Mouse (Mus musculus) liver, postnatal 0 days (tissue): Measurements from ENCODE around the gene Cd6. TPM values are rescaled to one million over a fixed set of nuclear protein-coding genes. Genes with fewer than 3 reads are reported as not detected.

Source experiments
- ATAC-seq: fragments of 200-750 bp; cut with Nextera tagmentation; 2 replicates; pipeline ENCODE4 v1.8.0; 2017; ENCODE audit warnings: mild to moderate bottlenecking, moderate library complexity
- DNase-seq: peaks from one replicate; pipeline ENCODE4 v3.0.0-alpha.2; 2016
- H3K27ac ChIP-seq: fragments of 300-500 bp; sonication (generic); 2 replicates; pipeline ENCODE4 v1.5.1; 2014; ENCODE audit warnings: antibody characterized with exemption, moderate library complexity, mild to moderate bottlenecking, low read depth
- H3K27me3 ChIP-seq: fragments of 300-500 bp; sonication (generic); 2 replicates; pipeline ENCODE4 v1.6.1; 2014; ENCODE audit warnings: low read length, control low read depth, mixed read lengths; ENCODE audit not compliant: insufficient read depth
- H3K36me3 ChIP-seq: fragments of 300-500 bp; sonication (generic); replicated peaks from 2 replicates; pipeline ENCODE4 v1.6.1; 2014; ENCODE audit warnings: mild to moderate bottlenecking, control low read depth, low read length, moderate library complexity, mixed read lengths; ENCODE audit not compliant: insufficient read depth
- H3K4me1 ChIP-seq: fragments of 300-500 bp; sonication (generic); 2 replicates; pipeline ENCODE4 v1.6.1; 2014; ENCODE audit warnings: antibody characterized with exemption, mild to moderate bottlenecking, control low read depth; ENCODE audit not compliant: insufficient read depth
- H3K4me2 ChIP-seq: fragments of 300-500 bp; sonication (generic); 2 replicates; pipeline ENCODE4 v1.6.1; 2014; ENCODE audit warnings: low read depth, mild to moderate bottlenecking, low read length, moderate library complexity, mixed read lengths
- H3K4me3 ChIP-seq: fragments of 300-500 bp; sonication (generic); 2 replicates; pipeline ENCODE4 v1.5.1; 2014; ENCODE audit warnings: low read depth, low read length
- H3K9ac ChIP-seq: fragments of 300-500 bp; sonication (generic); replicated peaks from 2 replicates; pipeline ENCODE4 v1.6.1; 2014; ENCODE audit warnings: mild to moderate bottlenecking, moderate library complexity
- H3K9me3 ChIP-seq: fragments of 300-500 bp; sonication (generic); 2 replicates; pipeline ENCODE4 v1.6.1; 2016; ENCODE audit warnings: mild to moderate bottlenecking, control low read depth, low read length, mixed read lengths
- CTCF ChIP-seq: sonication (generic); IDR thresholded peaks from 2 replicates; pipeline ENCODE4 v1.5.1; 2016; ENCODE audit warnings: antibody characterized with exemption, low read depth
- EP300 ChIP-seq: IDR thresholded peaks from 2 replicates; pipeline ENCODE4 v1.6.1; 2016; ENCODE audit warnings: antibody characterized with exemption, low read depth, mild to moderate bottlenecking
- WGBS: fragments of 180-500 bp; shearing (Covaris S2); extraction: QIAGEN DNeasy Blood & Tissue Kit; methylation state at CpG from one replicate; pipeline ENCODE4 v1.1.7; 2014; ENCODE audit not compliant: insufficient replicate concordance; 5-methylcytosine and 5-hydroxymethylcytosine counted together
- polyA plus RNA-seq: library from polyadenylated mRNA; unstranded; fragments of >200 nt; fragmentation: Nextera tagmentation; extraction: Ambion mirVana; gene quantifications from 2 replicates; pipeline ENCODE4 v1.2.1, GENCODE M21; 2015

Gene Cd6
- polyA plus RNA-seq, 1 experiment from 2014 or later = 0.11 TPM

- H3K9ac ChIP-seq = no peak overlapping the region
- no peak for TF ChIP-seq EP300
- no peak for TF ChIP-seq CTCF
- H3K4me1 ChIP-seq = no peaks in the 10 kb centered on the region
- no peaks in the 10 kb centered on the region for H3K36me3 ChIP-seq
- H3K9me3 ChIP-seq = no peaks in the 10 kb centered on the region
- H3K4me2 ChIP-seq = no peak overlapping the region
- no peak overlapping the region for H3K27ac ChIP-seq
- no peaks in the 10 kb centered on the region for H3K27me3 ChIP-seq
- H3K4me3 ChIP-seq = no peak overlapping the region
- DNase-seq (no peak), ATAC-seq (no peak)
- 87% methylated on average over 6 of the region's 6 CpGs for WGBS
These were observed 55.7 kb downstream of the Cd6 start for GRCm38 (mm10) chr19:10774141-10774540.

GRCm38 (mm10) chr19:10773384-10773783 is 56.5 kb downstream of the Cd6 start:
- TF ChIP-seq CTCF (no peak), EP300 (no peak)
- no peak overlapping the region for H3K27ac ChIP-seq
- DNase-seq (no peak), ATAC-seq (no peak)
- no peaks in the 10 kb centered on the region for H3K27me3 ChIP-seq
- H3K9me3 ChIP-seq = no peaks in the 10 kb centered on the region
- no peaks in the 10 kb centered on the region for H3K4me1 ChIP-seq
- no peaks in the 10 kb centered on the region for H3K36me3 ChIP-seq
- H3K4me3 ChIP-seq = no peak overlapping the region
- H3K9ac ChIP-seq = no peak overlapping the region
- WGBS = 64% methylated on average over 7 of the region's 7 CpGs
- no peak overlapping the region for H3K4me2 ChIP-seq

GRCm38 (mm10) chr19:10772866-10773265 is 57.0 kb downstream of the Cd6 start:
- H3K36me3 ChIP-seq = no peaks in the 10 kb centered on the region
- ATAC-seq (no peak), DNase-seq (no peak)
- H3K4me2 ChIP-seq = no peak overlapping the region
- H3K4me3 ChIP-seq = no peak overlapping the region
- H3K9ac ChIP-seq = no peak overlapping the region
- TF ChIP-seq EP300 = no peak
- TF ChIP-seq CTCF = no peak
- no peaks in the 10 kb centered on the region for H3K27me3 ChIP-seq
- H3K4me1 ChIP-seq = no peaks in the 10 kb centered on the region
- H3K9me3 ChIP-seq = no peaks in the 10 kb centered on the region
- no peak overlapping the region for H3K27ac ChIP-seq
- WGBS = 89% methylated on average over 10 of the region's 10 CpGs

DNA sequence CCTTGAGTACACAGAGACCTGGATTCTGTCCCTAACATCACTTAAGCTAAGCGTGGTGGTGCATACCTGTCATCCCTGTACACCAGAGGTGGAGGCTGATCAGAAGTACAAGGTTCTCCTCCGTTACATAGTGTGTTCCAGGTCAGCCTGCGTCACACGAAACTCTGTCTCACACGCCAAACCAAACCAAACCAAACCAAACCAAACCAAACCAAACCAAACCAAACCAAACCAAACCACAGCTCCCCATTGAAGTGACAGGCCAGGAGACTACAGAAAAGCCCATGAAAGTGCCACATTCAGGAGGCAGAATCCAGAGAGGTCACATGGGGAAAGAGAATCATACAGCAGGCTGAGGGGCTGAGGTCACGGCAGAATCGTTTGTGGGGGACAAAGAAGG is 57.9 kb downstream of the Cd6 start:
- DNase-seq (no peak), ATAC-seq (no peak)
- H3K27me3 ChIP-seq = no peaks in the 10 kb centered on the region
- no peak overlapping the region for H3K27ac ChIP-seq
- no peaks in the 10 kb centered on the region for H3K4me1 ChIP-seq
- WGBS = 67% methylated on average over 7 of the region's 7 CpGs
- H3K4me3 ChIP-seq = no peak overlapping the region
- H3K9me3 ChIP-seq = no peaks in the 10 kb centered on the region
- H3K36me3 ChIP-seq = no peaks in the 10 kb centered on the region
- no peak overlapping the region for H3K9ac ChIP-seq
- TF ChIP-seq CTCF = no peak
- no peak for TF ChIP-seq EP300
- no peak overlapping the region for H3K4me2 ChIP-seq

- H3K9ac ChIP-seq = no peak overlapping the region
- no peak overlapping the region for H3K4me2 ChIP-seq
- H3K27ac ChIP-seq = no peak overlapping the region
- H3K27me3 ChIP-seq = no peaks in the 10 kb centered on the region
- no peak overlapping the region for H3K4me3 ChIP-seq
- H3K9me3 ChIP-seq = no peaks in the 10 kb centered on the region
- no peak for DNase-seq
- H3K4me1 ChIP-seq = no peaks in the 10 kb centered on the region
- TF ChIP-seq CTCF (no peak), EP300 (no peak)
- 66% methylated on average over 12 of the region's 12 CpGs for WGBS
- ATAC-seq = no peak
- no peaks in the 10 kb centered on the region for H3K36me3 ChIP-seq
These were observed 60.2 kb downstream of the Cd6 start for GRCm38 (mm10) chr19:10769429-10770195.

DNA sequence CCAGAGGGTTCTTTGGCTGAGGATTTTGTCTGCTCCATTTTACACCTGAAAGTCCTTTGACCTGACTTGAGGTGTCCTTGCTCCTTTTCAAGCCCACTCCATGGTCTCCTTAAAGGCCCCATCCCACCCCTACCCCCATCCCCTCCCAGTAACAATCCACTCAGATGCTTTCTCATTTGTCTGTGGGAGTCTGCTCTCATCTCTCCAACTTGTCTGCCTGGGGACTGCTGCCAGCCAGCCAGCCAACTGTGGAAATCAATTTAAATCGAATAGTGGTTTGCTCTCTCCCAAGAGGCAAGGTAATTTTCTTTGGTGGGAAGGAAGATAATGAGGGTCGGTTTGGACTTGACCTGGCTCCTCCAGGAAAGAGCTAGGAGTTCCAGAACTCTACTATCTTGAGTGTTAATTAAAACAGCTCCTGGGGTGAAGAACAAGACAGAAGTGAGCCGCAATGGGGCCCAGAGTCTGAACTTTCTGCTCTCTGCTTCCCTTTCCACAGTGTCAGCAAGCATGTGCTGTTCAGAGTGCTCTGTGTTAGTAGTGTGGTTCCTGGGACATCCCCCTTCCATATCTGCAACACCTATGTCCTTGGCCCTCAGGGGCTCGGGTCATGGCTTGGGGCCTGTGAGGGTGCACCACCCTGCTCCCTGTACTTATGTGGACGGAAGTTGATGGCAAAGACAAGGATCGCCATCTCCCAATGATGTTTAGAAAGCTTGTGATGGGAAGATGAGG is 61.0 kb downstream of the Cd6 start:
- DNase-seq (no peak), ATAC-seq (no peak)
- Histone ChIP-seq H3K4me3 (no peak overlapping the region), H3K27ac (no peak overlapping the region), H3K9ac (no peak overlapping the region), H3K36me3 (no peaks in the 10 kb centered on the region), H3K4me2 (no peak overlapping the region), H3K27me3 (no peaks in the 10 kb centered on the region), H3K9me3 (no peaks in the 10 kb centered on the region), H3K4me1 (no peaks in the 10 kb centered on the region)
- 56% methylated on average over 6 of the region's 6 CpGs for WGBS
- TF ChIP-seq EP300 (no peak), CTCF (no peak)
